Mouse (Mus musculus): ENCODE results near the gene Pias1. TPM values are rescaled to one million over a fixed set of nuclear protein-coding genes. Genes with fewer than 3 reads are reported as not detected.

The Pias1 gene
- polyA plus RNA-seq, 1 experiment from 2014 or later = 60.3 TPM

Other genes with a start within 250 kb of the Pias1 start
- 57.2 and 59.3 TPM in 2 replicates for gene Fem1b, start 176.0 kb downstream of the Pias1 start, polyA plus RNA-seq (2014; fragmentation: Nextera tagmentation; extraction: Ambion mirVana)
- 10.2 and 10.4 TPM in 2 replicates for gene Cln6, start 149.1 kb downstream of the Pias1 start, polyA plus RNA-seq (2014; fragmentation: Nextera tagmentation; extraction: Ambion mirVana)
- 1.4 and 1.8 TPM in 2 replicates for gene Calml4, start 129.8 kb downstream of the Pias1 start, polyA plus RNA-seq (2014; fragmentation: Nextera tagmentation; extraction: Ambion mirVana)
- 7.6 and 7.7 TPM in 2 replicates for gene Skor1, start 161.0 kb upstream of the Pias1 start, polyA plus RNA-seq (2014; fragmentation: Nextera tagmentation; extraction: Ambion mirVana)